Mouse (Mus musculus) c-Kit-positive CD71-positive TER-119-positive erythroid progenitor cells, embryonic 14.5 days (primary cell): ENCODE results near the gene Ccdc91.

Experiments
- DNase-seq: peaks from one replicate; pipeline ENCODE4 v3.0.0-alpha.2; 2013; ENCODE audit warnings: low spot score

The Ccdc91 gene

GRCm38 (mm10) chr6:147475727-147476613 is at the start of gene Ccdc91:
TSS of gene Ccdc91 (plus strand) at chr6:147475828.
- DNase-seq: peak; percentile 76

GRCm38 (mm10) chr6:147426927-147427487 is 48.6 kb upstream of the Ccdc91 start:
- DNase-seq: no peak

- DNase-seq: no peak
These were observed 19.9 kb upstream of the Ccdc91 start for GRCm38 (mm10) chr6:147455775-147456174.

GRCm38 (mm10) chr6:147458637-147459301 is 16.9 kb upstream of the Ccdc91 start:
- no peak for DNase-seq

GRCm38 (mm10) chr6:147470016-147470415 is 5.6 kb upstream of the Ccdc91 start:
- DNase-seq: no peak

GRCm38 (mm10) chr6:147481141-147481540 is 5.5 kb downstream of the Ccdc91 start:
- DNase-seq: no peak

GRCm38 (mm10) chr6:147490120-147490519 is 14.5 kb downstream of the Ccdc91 start:
- DNase-seq: no peak

GRCm38 (mm10) chr6:147492551-147492950 is 16.9 kb downstream of the Ccdc91 start:
- no peak for DNase-seq

- DNase-seq: no peak
These were observed 25.8 kb downstream of the Ccdc91 start for GRCm38 (mm10) chr6:147501439-147501838.

GRCm38 (mm10) chr6:147506074-147506473 is 30.4 kb downstream of the Ccdc91 start:
- DNase-seq: no peak

- no peak for DNase-seq
These were observed 30.9 kb downstream of the Ccdc91 start for GRCm38 (mm10) chr6:147506496-147506895.

GRCm38 (mm10) chr6:147507186-147507585 is 31.6 kb downstream of the Ccdc91 start:
- DNase-seq: no peak

GRCm38 (mm10) chr6:147510516-147510915 is 34.9 kb downstream of the Ccdc91 start:
- no peak for DNase-seq

GRCm38 (mm10) chr6:147517909-147518308 is 42.3 kb downstream of the Ccdc91 start:
- DNase-seq: no peak

GRCm38 (mm10) chr6:147525236-147525635 is 49.6 kb downstream of the Ccdc91 start:
- DNase-seq: no peak

GRCm38 (mm10) chr6:147534971-147535370 is 59.3 kb downstream of the Ccdc91 start:
- no peak for DNase-seq

GRCm38 (mm10) chr6:147538236-147538635 is 62.6 kb downstream of the Ccdc91 start:
- DNase-seq: no peak

GRCm38 (mm10) chr6:147539056-147539600 is 63.5 kb downstream of the Ccdc91 start:
- DNase-seq: no peak

GRCm38 (mm10) chr6:147540942-147541341 is 65.3 kb downstream of the Ccdc91 start:
- no peak for DNase-seq

GRCm38 (mm10) chr6:147555591-147555990 is 80.0 kb downstream of the Ccdc91 start:
- DNase-seq: no peak

- DNase-seq: no peak
These were observed 83.7 kb downstream of the Ccdc91 start for GRCm38 (mm10) chr6:147559316-147559715.

GRCm38 (mm10) chr6:147560436-147560835 is 84.8 kb downstream of the Ccdc91 start:
- no peak for DNase-seq

- DNase-seq: no peak
These were observed 93.6 kb downstream of the Ccdc91 start for GRCm38 (mm10) chr6:147569246-147569645.
